Mouse (Mus musculus): ENCODE data around the gene Szt2. TPM values are rescaled to one million over a fixed set of nuclear protein-coding genes. Genes with fewer than 3 reads are reported as not detected.

Szt2 gene
- polyA plus RNA-seq, 1 experiment from 2014 or later: 6.1 TPM

GRCm38 (mm10) chr4:118356738-118357137, 52.3 kb downstream of the Szt2 start:
- Histone ChIP-seq H3K4me1 (ENCODE audit: insufficient read depth, low read depth, low read length) (peaks cover 5% of the 10 kb centered on the region; the same call in 1 of the 2 replicates), H3K27me3 (replicated peaks; ENCODE audit: insufficient read depth, low read length) (no peaks in the 10 kb centered on the region), H3K4me2 (replicated peaks; ENCODE audit: low read depth, low read length) (no peak overlapping the region), H3K27ac (ENCODE audit: low read length) (no peak overlapping the region), H3K4me3 (ENCODE audit: low read depth, low read length) (no peak overlapping the region), H3K36me3 (ENCODE audit: insufficient read depth, low read length) (no peaks in the 10 kb centered on the region), H3K9me3 (ENCODE audit: low read length) (no peaks in the 10 kb centered on the region), H3K9ac (replicated peaks; ENCODE audit: low read depth) (no peak overlapping the region)
- DNase-seq (ENCODE audit: low spot score) (no peak), ATAC-seq (no peak)
- TF ChIP-seq EP300 (IDR thresholded peaks at IDR 0.05) (no peak), CTCF (IDR thresholded peaks at IDR 0.05) (no peak)
- 80% methylated on average over 6 of the region's 6 CpGs for WGBS

- no peak overlapping the region for H3K27ac ChIP-seq (ENCODE audit: low read length)
- no peak overlapping the region for H3K4me3 ChIP-seq (ENCODE audit: low read depth, low read length)
- H3K9ac ChIP-seq (replicated peaks; ENCODE audit: low read depth): no peak overlapping the region
- H3K36me3 ChIP-seq (ENCODE audit: insufficient read depth, low read length): no peaks in the 10 kb centered on the region
- no peaks in the 10 kb centered on the region for H3K9me3 ChIP-seq (ENCODE audit: low read length)
- no peaks in the 10 kb centered on the region for H3K4me1 ChIP-seq (ENCODE audit: insufficient read depth, low read depth, low read length)
- DNase-seq (ENCODE audit: low spot score): no peak
- no peak overlapping the region for H3K4me2 ChIP-seq (replicated peaks; ENCODE audit: low read depth, low read length)
- ATAC-seq: no peak
- TF ChIP-seq EP300 (IDR thresholded peaks at IDR 0.05) (no peak), CTCF (IDR thresholded peaks at IDR 0.05) (no peak)
- H3K27me3 ChIP-seq (replicated peaks; ENCODE audit: insufficient read depth, low read length): no peaks in the 10 kb centered on the region
- 60% methylated on average over 3 of the region's 3 CpGs for WGBS
These were observed 54.8 kb downstream of the Szt2 start for GRCm38 (mm10) chr4:118354289-118354688.

- Histone ChIP-seq H3K9ac (replicated peaks; ENCODE audit: low read depth) (no peak overlapping the region), H3K4me2 (replicated peaks; ENCODE audit: low read depth, low read length) (no peak overlapping the region), H3K36me3 (ENCODE audit: insufficient read depth, low read length) (no peaks in the 10 kb centered on the region), H3K27me3 (replicated peaks; ENCODE audit: insufficient read depth, low read length) (no peaks in the 10 kb centered on the region), H3K4me3 (ENCODE audit: low read depth, low read length) (no peak overlapping the region), H3K27ac (ENCODE audit: low read length) (no peak overlapping the region), H3K4me1 (ENCODE audit: insufficient read depth, low read depth, low read length) (no peaks in the 10 kb centered on the region), H3K9me3 (ENCODE audit: low read length) (no peaks in the 10 kb centered on the region)
- DNase-seq (ENCODE audit: low spot score) (no peak), ATAC-seq (no peak)
- 60% methylated on average over 6 of the region's 6 CpGs for WGBS
- TF ChIP-seq CTCF (IDR thresholded peaks at IDR 0.05): no peak
- no peak for TF ChIP-seq EP300 (IDR thresholded peaks at IDR 0.05)
These were observed 55.4 kb downstream of the Szt2 start for GRCm38 (mm10) chr4:118353689-118354088.

GRCm38 (mm10) chr4:118351828-118352227, 57.2 kb downstream of the Szt2 start:
- no peak overlapping the region for H3K27ac ChIP-seq (ENCODE audit: low read length)
- H3K27me3 ChIP-seq (replicated peaks; ENCODE audit: insufficient read depth, low read length): no peaks in the 10 kb centered on the region
- TF ChIP-seq EP300 (IDR thresholded peaks at IDR 0.05): no peak
- TF ChIP-seq CTCF (IDR thresholded peaks at IDR 0.05): no peak
- ATAC-seq (no peak), DNase-seq (ENCODE audit: low spot score) (no peak)
- no peaks in the 10 kb centered on the region for H3K9me3 ChIP-seq (ENCODE audit: low read length)
- no peak overlapping the region for H3K9ac ChIP-seq (replicated peaks; ENCODE audit: low read depth)
- no peak overlapping the region for H3K4me2 ChIP-seq (replicated peaks; ENCODE audit: low read depth, low read length)
- H3K4me1 ChIP-seq (ENCODE audit: insufficient read depth, low read depth, low read length): no peaks in the 10 kb centered on the region
- H3K36me3 ChIP-seq (ENCODE audit: insufficient read depth, low read length): no peaks in the 10 kb centered on the region
- H3K4me3 ChIP-seq (ENCODE audit: low read depth, low read length): no peak overlapping the region
- WGBS: 86% methylated on average over 3 of the region's 3 CpGs

GRCm38 (mm10) chr4:118350864-118351263, 58.2 kb downstream of the Szt2 start:
- Histone ChIP-seq H3K36me3 (ENCODE audit: insufficient read depth, low read length) (no peaks in the 10 kb centered on the region), H3K4me3 (ENCODE audit: low read depth, low read length) (no peak overlapping the region), H3K27me3 (replicated peaks; ENCODE audit: insufficient read depth, low read length) (no peaks in the 10 kb centered on the region), H3K4me2 (replicated peaks; ENCODE audit: low read depth, low read length) (no peak overlapping the region), H3K9me3 (ENCODE audit: low read length) (no peaks in the 10 kb centered on the region), H3K27ac (ENCODE audit: low read length) (no peak overlapping the region), H3K4me1 (ENCODE audit: insufficient read depth, low read depth, low read length) (no peaks in the 10 kb centered on the region), H3K9ac (replicated peaks; ENCODE audit: low read depth) (no peak overlapping the region)
- ATAC-seq (no peak), DNase-seq (ENCODE audit: low spot score) (no peak)
- 53% methylated on average over 2 of the region's 2 CpGs for WGBS
- TF ChIP-seq CTCF (IDR thresholded peaks at IDR 0.05) (no peak), EP300 (IDR thresholded peaks at IDR 0.05) (no peak)

DNA sequence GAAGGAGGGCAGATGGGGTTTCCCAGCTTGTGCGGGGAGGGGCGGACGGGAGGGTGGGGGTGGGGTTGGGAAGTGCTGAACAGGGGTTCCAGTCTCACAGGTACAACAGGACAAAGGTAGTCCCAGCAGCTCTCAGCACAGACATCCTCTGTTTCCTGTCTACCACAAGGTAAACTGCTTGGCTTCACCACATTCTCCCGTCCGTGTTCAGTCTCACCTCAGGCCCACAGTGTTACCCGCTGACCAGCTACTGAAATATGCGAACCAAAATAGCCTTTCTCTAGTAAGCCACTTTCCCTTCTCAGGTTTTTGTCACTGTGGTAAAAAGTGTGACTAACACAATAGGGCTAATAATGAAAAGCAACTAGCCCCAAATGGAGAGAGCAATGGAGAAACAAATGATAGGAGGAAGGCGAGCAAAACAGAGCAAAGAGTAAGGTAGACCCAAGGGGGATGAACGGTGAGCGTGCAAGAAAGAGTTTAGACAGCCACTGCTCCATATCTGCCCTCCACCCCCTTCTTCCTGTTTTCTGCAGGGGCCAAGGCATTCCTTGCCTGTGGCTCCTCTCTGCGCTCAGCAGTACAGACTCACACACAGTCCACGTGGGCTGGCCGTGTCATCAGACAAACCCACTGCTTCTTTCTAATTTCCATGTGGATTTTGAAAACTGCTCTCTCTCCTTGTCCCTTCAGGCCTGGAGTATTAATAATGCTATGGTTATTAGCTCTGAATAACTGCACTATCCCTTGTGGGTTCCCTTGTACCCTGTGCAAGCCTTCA, 61.4 kb downstream of the Szt2 start:
- Histone ChIP-seq H3K4me1 (ENCODE audit: insufficient read depth, low read depth, low read length) (no peaks in the 10 kb centered on the region), H3K36me3 (ENCODE audit: insufficient read depth, low read length) (no peaks in the 10 kb centered on the region), H3K4me3 (ENCODE audit: low read depth, low read length) (no peak overlapping the region), H3K9me3 (ENCODE audit: low read length) (no peaks in the 10 kb centered on the region), H3K4me2 (replicated peaks; ENCODE audit: low read depth, low read length) (no peak overlapping the region), H3K27ac (ENCODE audit: low read length) (no peak overlapping the region), H3K27me3 (replicated peaks; ENCODE audit: insufficient read depth, low read length) (no peaks in the 10 kb centered on the region), H3K9ac (replicated peaks; ENCODE audit: low read depth) (no peak overlapping the region)
- DNase-seq (ENCODE audit: low spot score) (no peak), ATAC-seq (no peak)
- WGBS: 37% methylated on average over 13 of the region's 13 CpGs
- TF ChIP-seq CTCF (IDR thresholded peaks at IDR 0.05): no peak
- no peak for TF ChIP-seq EP300 (IDR thresholded peaks at IDR 0.05)
